13 mouse cellular contexts compared by ENCODE assay signal in genomic region chr5:151248671-151249620, GRCm38 (mm10). TPM values are rescaled to one million over a fixed set of nuclear protein-coding genes. Genes with fewer than 3 reads are reported as not detected.
DNase-seq lines count a peak whose midpoint lies in the region; ATAC-seq and TF ChIP-seq lines count a peak whose summit lies in the region.
"Had no signal": no experiment of that assay in that cellular context is flagged by ENCODE, and none has a peak within 500 bp of the region (broad histone marks: within the 10 kb centered on the region; RNA-seq: fewer than 3 reads in every experiment).

No protein-coding gene starts in this region.

- no peak overlapping the region for H3K4me3 ChIP-seq in hindbrain, embryonic 14.5 days (replicated peaks; ENCODE audit: low read length)
- H3K4me3 ChIP-seq in hindbrain, embryonic 16.5 days (ENCODE audit: low read length): no peak overlapping the region
- peak overlapping the region; percentile 23 for H3K4me3 ChIP-seq in bone marrow, adult 2 months (replicated peaks; ENCODE audit: control insufficient read depth, low read depth, low read length)
- H3K4me3 ChIP-seq in liver, embryonic 15.5 days (replicated peaks): peak overlapping the region; percentile 29
- H3K4me3 ChIP-seq in midbrain, embryonic 15.5 days: no peak overlapping the region
- H3K4me3 ChIP-seq: gastrocnemius, adult 2 months; limb, embryonic 12.5 days had no signal

- no peaks in the 10 kb centered on the region for H3K9me3 ChIP-seq in hindbrain, embryonic 14.5 days (ENCODE audit: control insufficient read depth, low read length)
- H3K9me3 ChIP-seq in hindbrain, embryonic 16.5 days (ENCODE audit: control insufficient read depth, low read length): no peaks in the 10 kb centered on the region
- H3K9me3 ChIP-seq in liver, embryonic 15.5 days (replicated peaks): no peaks in the 10 kb centered on the region
- H3K9me3 ChIP-seq in midbrain, embryonic 15.5 days: no peaks in the 10 kb centered on the region
- H3K9me3 ChIP-seq: limb, embryonic 12.5 days had no signal

- WGBS in hindbrain, embryonic 14.5 days: 60% methylated on average over 10 of the region's 10 CpGs
- 55% methylated on average over 10 of the region's 10 CpGs for WGBS in hindbrain, embryonic 16.5 days
- 59% methylated on average over 10 of the region's 10 CpGs for WGBS in bone marrow, adult 2 months
- 50% methylated on average over 10 of the region's 10 CpGs for WGBS in liver, embryonic 15.5 days (ENCODE audit: insufficient replicate concordance)
- 75% methylated on average over 10 of the region's 10 CpGs for WGBS in midbrain, embryonic 15.5 days

- no peak for TF ChIP-seq POLR2A in bone marrow, adult 2 months (IDR thresholded peaks at IDR 0.05; ENCODE audit: borderline replicate concordance, control insufficient read depth, low read depth, low read length)

- H3K36me3 ChIP-seq in hindbrain, embryonic 14.5 days (replicated peaks; ENCODE audit: control insufficient read depth, insufficient read depth): no peaks in the 10 kb centered on the region
- no peaks in the 10 kb centered on the region for H3K36me3 ChIP-seq in hindbrain, embryonic 16.5 days (ENCODE audit: control insufficient read depth, insufficient read depth, low read length)
- H3K36me3 ChIP-seq in liver, embryonic 15.5 days (replicated peaks): no peaks in the 10 kb centered on the region
- no peaks in the 10 kb centered on the region for H3K36me3 ChIP-seq in midbrain, embryonic 15.5 days (replicated peaks)
- H3K36me3 ChIP-seq: limb, embryonic 12.5 days had no signal

- H3K4me2 ChIP-seq in hindbrain, embryonic 14.5 days (replicated peaks): no peak overlapping the region
- no peak overlapping the region for H3K4me2 ChIP-seq in hindbrain, embryonic 16.5 days (ENCODE audit: low read length)
- peak overlapping the region; percentile 51 for H3K4me2 ChIP-seq in liver, embryonic 15.5 days
- no peak overlapping the region for H3K4me2 ChIP-seq in midbrain, embryonic 15.5 days
- H3K4me2 ChIP-seq: limb, embryonic 12.5 days had no signal

- H3K9ac ChIP-seq in hindbrain, embryonic 14.5 days: no peak overlapping the region
- H3K9ac ChIP-seq in hindbrain, embryonic 16.5 days (ENCODE audit: low read depth, low read length): no peak overlapping the region
- H3K9ac ChIP-seq in liver, embryonic 15.5 days: no peak overlapping the region
- H3K9ac ChIP-seq in midbrain, embryonic 15.5 days: no peak overlapping the region
- H3K9ac ChIP-seq: limb, embryonic 12.5 days had no signal

- no peaks in the 10 kb centered on the region for H3K27me3 ChIP-seq in hindbrain, embryonic 14.5 days (ENCODE audit: control insufficient read depth, insufficient read depth, low read length)
- H3K27me3 ChIP-seq in hindbrain, embryonic 16.5 days (replicated peaks; ENCODE audit: control insufficient read depth, insufficient read depth, low read length): no peaks in the 10 kb centered on the region
- H3K27me3 ChIP-seq in liver, embryonic 15.5 days: no peaks in the 10 kb centered on the region
- no peaks in the 10 kb centered on the region for H3K27me3 ChIP-seq in midbrain, embryonic 15.5 days (replicated peaks)
- H3K27me3 ChIP-seq: limb, embryonic 12.5 days had no signal

- no peak for DNase-seq in hindbrain, embryonic 14.5 days (ENCODE audit: low spot score)
- peak; percentile 68 for DNase-seq in MN1 (ENCODE audit: low spot score)
- no peak for DNase-seq in urinary bladder, postnatal 14 days (ENCODE audit: low spot score)
- DNase-seq: adrenal gland, adult 2 months; cerebellum, adult 9-10 months; gastrocnemius, adult 2 months; thymus, postnatal 25 days had no signal

- 0 out of 2 replicates have a peak overlapping the region, but pooled peaks have one; percentile 4 for H3K27ac ChIP-seq in hindbrain, embryonic 14.5 days
- H3K27ac ChIP-seq in hindbrain, embryonic 16.5 days (ENCODE audit: low read depth, low read length): no peak overlapping the region
- H3K27ac ChIP-seq in bone marrow, adult 2 months (ENCODE audit: control insufficient read depth, insufficient read depth, low read depth, low read length, poor library complexity): peak overlapping the region; percentile 47; the same call in 1 of the 2 replicates
- H3K27ac ChIP-seq in liver, embryonic 15.5 days (replicated peaks): peak overlapping the region; percentile 73
- no peak overlapping the region for H3K27ac ChIP-seq in midbrain, embryonic 15.5 days
- H3K27ac ChIP-seq: gastrocnemius, adult 2 months; limb, embryonic 12.5 days had no signal

- peak; percentile 60; the same call in 1 of the 2 replicates for ATAC-seq in hindbrain, embryonic 14.5 days (ENCODE audit: low FRiP score)
- no peak for ATAC-seq in hindbrain, embryonic 16.5 days
- ATAC-seq in liver, embryonic 15.5 days (ENCODE audit: insufficient read depth): peak; percentile 94
- no peak for ATAC-seq in midbrain, embryonic 15.5 days (replicated peaks)
- no peak for ATAC-seq in cerebellum, adult (ENCODE audit: insufficient number of reproducible peaks, low FRiP score, low TSS enrichment)

- no peaks in the 10 kb centered on the region for H3K4me1 ChIP-seq in hindbrain, embryonic 14.5 days (replicated peaks; ENCODE audit: control insufficient read depth, insufficient read depth, low read length)
- no peaks in the 10 kb centered on the region for H3K4me1 ChIP-seq in hindbrain, embryonic 16.5 days (ENCODE audit: control insufficient read depth, insufficient read depth, low read depth, low read length)
- H3K4me1 ChIP-seq in bone marrow, adult 2 months (ENCODE audit: control insufficient read depth, insufficient read depth, low read length): peaks cover 2% of the 10 kb centered on the region; the same call in 1 of the 2 replicates
- H3K4me1 ChIP-seq in liver, embryonic 15.5 days (replicated peaks): peaks cover 36% of the 10 kb centered on the region
- no peaks in the 10 kb centered on the region for H3K4me1 ChIP-seq in midbrain, embryonic 15.5 days

- TF ChIP-seq CTCF in bone marrow, adult 2 months (IDR thresholded peaks at IDR 0.05; ENCODE audit: control insufficient read depth, insufficient read depth, low read length): no peak

RNA-seq across cellular contexts. Expression of gene Stard13, which starts 15.3 kb away (rescaled TPM):
- polyA plus RNA-seq in hindbrain, embryonic 14.5 days (2014; fragmentation: Nextera tagmentation; extraction: Ambion mirVana): 6.0 and 7.1 TPM in 2 replicates
- 5.9 and 6.1 TPM in 2 replicates for polyA plus RNA-seq in hindbrain, embryonic 16.5 days (2015; fragmentation: Nextera tagmentation; extraction: Ambion mirVana)
- 0.80 and 0.95 TPM in 2 replicates for polyA plus RNA-seq in bone marrow, adult 2 months (2011; ENCODE audit: insufficient read depth, insufficient read length, low replicate concordance, missing spikeins)
- polyA plus RNA-seq in liver, embryonic 15.5 days (2015; fragmentation: Nextera tagmentation; extraction: Ambion mirVana): 1.0 and 1.5 TPM in 2 replicates
- 3.5 and 4.0 TPM in 2 replicates for polyA plus RNA-seq in midbrain, embryonic 15.5 days (2015; fragmentation: Nextera tagmentation; extraction: Ambion mirVana)

Comparison
In these comparisons a context has a peak if more than half of its experiments do, and no peak if none do; other contexts are left out.
1. ATAC-seq: peak in hindbrain, embryonic 14.5 days (single experiment) and liver, embryonic 15.5 days (single experiment); none in hindbrain, embryonic 16.5 days (single experiment), midbrain, embryonic 15.5 days (single experiment) and cerebellum, adult (single experiment).
2. H3K27ac ChIP-seq: peak in hindbrain, embryonic 14.5 days (single experiment), bone marrow, adult 2 months (single experiment) and liver, embryonic 15.5 days (single experiment); none in hindbrain, embryonic 16.5 days (single experiment) and midbrain, embryonic 15.5 days (single experiment).
3. H3K4me3 ChIP-seq: peak in bone marrow, adult 2 months (single experiment) and liver, embryonic 15.5 days (single experiment); none in hindbrain, embryonic 14.5 days (single experiment), hindbrain, embryonic 16.5 days (single experiment) and midbrain, embryonic 15.5 days (single experiment).